Mouse (Mus musculus) adrenal gland, postnatal 4 days (tissue): ENCODE data around the gene Trmt61a. TPM values are rescaled to one million over a fixed set of nuclear protein-coding genes. Genes with fewer than 3 reads are reported as not detected.
A peak's percentile ranks its signal among the peaks of the same experiment; 100 is the strongest.

ENCODE experiments used
- DNase-seq, 2 experiments: peaks; one replicate each; pipeline ENCODE4 v3.0.0; 2021 to 2022; ENCODE audit warnings: low spot score in 2 of 2, mixed read lengths in 2 of 2
- total RNA-seq, 2 experiments: library from RNA; stranded (reverse); gene quantifications; 2 replicates each; pipeline ENCODE4 v1.2.3; 2021

The Trmt61a gene
- total RNA-seq, 2 experiments from 2014 or later: 11.7 to 13.8 TPM

DNA sequence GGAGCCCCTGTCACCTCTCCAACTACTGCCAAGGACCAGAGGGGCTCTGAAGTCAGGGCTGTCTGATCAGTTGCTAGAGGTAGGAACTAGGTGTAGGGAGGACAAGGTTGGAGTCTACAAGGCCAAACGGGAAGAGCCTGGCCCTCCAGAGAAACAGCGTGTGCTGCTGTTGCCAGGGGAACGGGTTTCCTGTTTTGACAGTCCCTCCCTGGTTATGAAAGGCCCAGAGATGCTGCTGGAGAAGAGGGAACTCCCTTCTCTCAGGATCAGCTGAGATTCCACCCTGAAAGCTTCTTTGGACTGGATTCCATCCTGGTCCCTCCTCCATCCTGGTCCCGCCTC lies 48.2 kb downstream of the Trmt61a start:
- no peak for DNase-seq

- no peak for DNase-seq
These were observed 50.1 kb downstream of the Trmt61a start for GRCm38 (mm10) chr12:111727956-111728355.

DNA sequence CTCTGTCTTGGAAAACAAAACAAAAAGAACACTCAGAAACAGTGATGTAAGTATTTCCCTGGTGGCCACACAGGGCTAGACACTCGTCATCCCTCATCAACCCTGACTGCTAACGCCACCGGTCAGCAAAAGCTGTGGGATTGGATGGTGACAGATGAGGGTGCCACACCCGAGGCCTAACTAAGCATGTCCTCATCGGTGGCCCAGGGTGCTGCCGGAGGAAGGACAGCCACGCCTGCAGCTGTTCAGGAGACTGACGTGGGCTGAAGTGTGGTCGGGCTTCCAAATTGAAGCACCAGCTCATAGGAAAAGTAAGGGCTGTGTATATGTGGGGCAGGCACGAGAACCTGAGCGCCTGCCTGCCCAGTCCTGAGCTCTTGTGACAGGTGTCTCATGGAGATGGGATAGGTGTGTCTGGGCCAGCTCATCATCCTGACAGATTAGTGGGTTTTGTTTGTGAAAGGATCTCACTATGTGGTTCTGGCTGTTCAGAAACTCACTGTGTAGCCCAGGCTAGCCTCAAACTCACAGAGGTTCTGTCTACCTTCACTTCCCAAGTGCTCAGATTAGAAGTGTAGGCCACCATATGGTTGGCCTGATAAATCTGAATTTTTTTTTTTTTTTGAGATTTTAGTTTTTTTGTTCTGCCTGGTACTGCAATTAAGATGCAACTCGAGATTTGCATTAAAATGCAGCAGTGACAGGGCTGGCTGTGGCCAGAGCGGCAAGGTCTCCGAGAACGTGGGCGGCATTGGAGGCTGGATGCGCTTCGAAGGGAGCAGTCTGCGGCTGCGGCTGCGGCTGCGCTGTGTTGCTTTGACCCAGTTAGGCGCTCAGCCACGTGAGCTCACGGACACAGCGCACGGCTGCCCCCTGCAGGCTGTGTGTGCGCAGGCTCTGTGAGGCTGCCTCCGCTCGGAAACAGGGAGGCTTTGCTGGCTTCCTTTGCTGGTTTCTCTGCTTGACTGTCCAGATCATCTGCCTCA lies 54.2 kb downstream of the Trmt61a start:
- DNase-seq: peak; percentile 65 to 77

GRCm38 (mm10) chr12:111732921-111733320 lies 55.0 kb downstream of the Trmt61a start:
- DNase-seq: no peak

Other genes starting within 250 kb of the Trmt61a start
- 10 to 100 TPM; 17.6 to 25.8 TPM for gene Tnfaip2, start 235.6 kb upstream of the Trmt61a start, total RNA-seq
- 10 to 100 TPM in 1 of 2 experiments, 1 to 10 TPM in 1; 1.4 to 11.3 TPM for gene Gm266, start 192.3 kb upstream of the Trmt61a start, total RNA-seq
- 100 to 1,000 TPM; 395 to 408 TPM for gene Eif5, start 140.1 kb upstream of the Trmt61a start, total RNA-seq
- 100 to 1,000 TPM; 104 to 111 TPM for gene Mark3, start 103.6 kb upstream of the Trmt61a start, total RNA-seq
- 10 to 100 TPM; 39.6 to 40.9 TPM for gene Ckb, start 5.8 kb upstream of the Trmt61a start, total RNA-seq
- 10 to 100 TPM; 35.8 to 37.0 TPM for gene Bag5, start 35.2 kb downstream of the Trmt61a start, total RNA-seq
- 10 to 100 TPM; 65.4 to 70.1 TPM for gene Apopt1, start 35.2 kb downstream of the Trmt61a start, total RNA-seq
- gene Klc1, start 80.7 kb downstream of the Trmt61a start, total RNA-seq: 100 to 1,000 TPM; 128 to 142 TPM
- 10 to 100 TPM; 19.2 to 22.5 TPM for gene Xrcc3, start 135.8 kb downstream of the Trmt61a start, total RNA-seq
- gene Zfyve21, start 136.1 kb downstream of the Trmt61a start, total RNA-seq: 10 to 100 TPM; 68.3 to 74.4 TPM
- gene Ppp1r13b, start 230.0 kb downstream of the Trmt61a start, total RNA-seq: 10 to 100 TPM; 26.7 to 30.5 TPM